Mouse (Mus musculus): ENCODE data around the gene Metap1d. TPM values are rescaled to one million over a fixed set of nuclear protein-coding genes. Genes with fewer than 3 reads are reported as not detected.

Gene Metap1d
- polyA plus RNA-seq, 1 experiment: 2.3 TPM

- no peak for TF ChIP-seq GATA1 (IDR thresholded peaks at IDR 0.05; ENCODE audit: low read length)
Measured at GRCm38 (mm10) chr2:71497175-71497574, 44.1 kb downstream of the Metap1d start.

DNA sequence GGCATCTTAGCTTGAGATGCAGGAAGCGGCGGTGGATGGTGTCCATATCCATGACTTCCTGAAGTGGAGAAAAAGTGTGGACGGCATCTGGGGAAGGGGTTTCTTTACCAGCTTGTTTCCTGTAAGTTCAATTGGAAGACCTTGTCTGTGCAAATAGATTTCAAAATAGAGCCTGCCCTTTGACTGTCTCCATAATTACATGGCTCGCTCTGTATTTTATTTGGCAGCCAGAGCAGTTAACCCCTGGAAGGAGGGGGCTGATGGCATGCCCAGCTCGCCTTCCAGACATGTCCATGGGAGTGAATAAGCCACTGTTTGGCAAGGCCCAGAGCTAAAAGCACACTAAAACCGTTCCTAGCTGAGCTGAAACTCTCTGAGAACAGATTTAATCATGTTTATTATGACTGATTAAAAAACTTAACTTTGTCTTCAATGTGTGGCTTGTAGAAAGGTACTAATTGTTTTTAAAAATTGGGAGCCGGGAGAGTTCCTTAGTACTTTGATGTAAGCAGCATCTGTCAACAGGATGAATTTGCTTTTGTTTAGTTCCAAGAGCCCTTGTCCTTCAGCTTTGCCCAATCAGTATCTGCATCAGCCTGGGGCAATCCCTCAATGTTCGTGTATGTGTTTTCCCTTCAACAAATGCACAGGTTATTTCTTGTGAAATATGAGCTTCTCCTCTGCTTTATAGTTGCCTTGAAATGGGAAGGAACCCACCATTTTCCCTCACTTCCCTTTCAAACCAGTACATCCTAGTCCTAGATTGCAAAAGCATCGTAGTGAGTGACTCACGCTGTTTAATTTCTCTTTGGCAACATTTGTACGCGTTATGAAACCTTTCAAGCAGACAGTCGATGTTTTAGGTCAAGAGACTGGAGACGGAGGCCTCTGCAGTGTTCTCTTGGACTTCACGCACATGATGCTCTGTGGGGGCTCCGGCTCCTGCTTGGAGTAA, 46.5 kb downstream of the Metap1d start:
- TF ChIP-seq GATA1 (IDR thresholded peaks at IDR 0.05; ENCODE audit: low read length): no peak

DNA sequence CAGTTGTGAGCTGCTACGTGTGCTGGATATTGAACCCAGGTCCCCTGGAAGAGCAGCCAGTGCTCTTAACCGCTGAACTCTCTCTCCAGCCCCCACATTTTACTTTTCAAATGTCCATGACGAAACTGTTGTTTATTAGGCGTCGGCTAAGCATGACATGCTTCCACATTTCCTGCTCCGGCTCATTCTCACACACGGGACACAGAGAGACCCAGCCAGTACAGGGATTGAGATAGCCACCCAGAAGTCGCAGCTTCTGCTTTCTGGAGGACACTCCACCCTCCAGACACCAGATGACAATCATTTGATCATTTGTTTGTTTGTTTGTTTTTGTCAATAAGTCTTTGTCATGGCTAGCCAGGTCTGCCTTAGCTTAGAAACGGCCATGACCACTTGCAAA, 51.8 kb downstream of the Metap1d start:
- TF ChIP-seq GATA1 (IDR thresholded peaks at IDR 0.05; ENCODE audit: low read length): no peak

GRCm38 (mm10) chr2:71511209-71511608, 58.1 kb downstream of the Metap1d start:
- TF ChIP-seq GATA1 (IDR thresholded peaks at IDR 0.05; ENCODE audit: low read length): no peak

DNA sequence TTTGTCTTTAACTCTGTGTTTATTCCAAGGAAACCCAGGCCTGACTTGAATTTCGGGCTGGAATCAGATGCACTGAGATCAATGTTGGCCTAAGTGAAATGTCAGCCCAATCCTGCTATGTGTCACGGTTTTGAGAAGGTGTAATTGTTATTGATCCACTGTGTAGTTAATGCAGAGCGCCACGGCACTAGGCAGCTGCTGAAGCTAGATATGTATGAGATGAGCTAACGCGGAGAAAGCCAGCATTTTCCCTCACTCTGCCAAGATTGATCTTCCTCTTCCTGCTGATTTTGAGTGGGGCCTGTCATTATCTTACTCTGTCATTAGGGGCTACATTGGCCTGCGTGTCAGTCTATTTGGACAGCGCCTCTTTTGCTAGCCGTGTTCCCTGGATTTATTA, 59.2 kb downstream of the Metap1d start:
- no peak for TF ChIP-seq GATA1 (IDR thresholded peaks at IDR 0.05; ENCODE audit: low read length)

DNA sequence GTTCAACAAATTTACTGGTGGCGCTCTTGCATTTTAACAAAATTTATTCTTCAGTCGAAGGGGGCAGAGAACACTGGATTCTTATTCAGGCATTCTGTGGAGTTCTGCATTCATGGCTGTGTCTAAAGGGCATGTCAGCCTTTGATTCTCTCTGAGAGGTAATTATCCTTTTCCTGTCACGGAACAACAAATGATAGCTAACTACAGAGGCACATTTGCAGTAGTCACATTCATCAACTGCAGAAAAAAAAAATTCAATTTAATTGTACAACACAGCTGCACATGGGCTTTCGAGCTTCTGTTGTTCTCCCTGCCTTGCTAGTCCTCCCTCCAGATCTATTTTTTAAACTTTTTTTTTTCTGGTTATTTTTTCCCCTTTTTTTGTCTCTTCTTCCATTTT, 63.9 kb downstream of the Metap1d start:
- TF ChIP-seq GATA1 (IDR thresholded peaks at IDR 0.05; ENCODE audit: low read length): no peak

DNA sequence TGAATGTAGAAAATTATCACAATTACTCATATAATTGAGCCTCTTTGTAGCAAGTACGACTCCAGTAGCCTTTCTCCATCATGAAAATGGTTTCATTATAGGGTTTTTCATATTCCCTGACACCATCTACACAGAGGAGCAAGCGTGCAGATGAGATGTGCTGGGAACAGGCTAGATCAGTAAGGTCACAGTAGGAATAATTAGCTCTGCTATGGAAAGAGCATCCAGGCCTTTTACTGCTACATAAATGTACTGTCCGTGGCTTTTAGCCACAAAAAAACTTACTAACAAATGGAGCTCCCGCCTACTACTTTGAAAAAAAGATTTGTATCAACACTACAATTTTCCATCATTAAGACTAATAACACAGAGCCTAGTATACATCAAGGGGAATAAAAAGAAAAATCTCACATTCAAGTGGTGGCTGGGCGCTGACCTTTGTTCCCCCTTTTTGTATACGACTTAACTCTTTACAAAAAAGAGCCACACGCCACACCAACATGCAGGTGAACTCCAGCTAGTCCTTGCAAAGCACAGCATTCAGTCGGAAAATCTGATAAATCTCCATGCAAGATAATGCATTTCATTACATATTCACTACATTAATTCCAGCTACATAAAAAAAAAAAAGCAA, 64.5 kb downstream of the Metap1d start:
- TF ChIP-seq GATA1 (IDR thresholded peaks at IDR 0.05; ENCODE audit: low read length): no peak

DNA sequence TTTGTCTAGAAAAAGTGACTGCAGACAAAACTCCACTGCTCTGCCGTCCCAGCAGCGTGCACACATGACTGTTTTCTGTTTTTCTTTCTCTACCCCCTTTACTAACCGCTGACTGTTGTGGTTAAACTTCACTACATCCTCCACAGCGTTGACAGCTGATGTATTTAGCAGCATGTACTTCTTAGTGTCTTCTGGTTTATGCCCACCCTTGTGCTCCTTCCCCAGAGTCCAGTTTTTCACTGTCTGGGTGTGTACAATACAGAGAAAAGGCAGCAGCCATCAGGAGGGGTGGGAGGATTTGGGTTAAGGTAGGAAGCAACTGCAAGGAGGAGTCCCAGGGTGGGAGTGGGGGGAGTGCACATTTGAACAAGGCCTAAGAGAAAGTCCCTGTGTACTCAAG, 69.8 kb downstream of the Metap1d start:
- no peak for TF ChIP-seq GATA1 (IDR thresholded peaks at IDR 0.05; ENCODE audit: low read length)

GRCm38 (mm10) chr2:71523431-71523830, 70.4 kb downstream of the Metap1d start:
- TF ChIP-seq GATA1 (IDR thresholded peaks at IDR 0.05; ENCODE audit: low read length): no peak

DNA sequence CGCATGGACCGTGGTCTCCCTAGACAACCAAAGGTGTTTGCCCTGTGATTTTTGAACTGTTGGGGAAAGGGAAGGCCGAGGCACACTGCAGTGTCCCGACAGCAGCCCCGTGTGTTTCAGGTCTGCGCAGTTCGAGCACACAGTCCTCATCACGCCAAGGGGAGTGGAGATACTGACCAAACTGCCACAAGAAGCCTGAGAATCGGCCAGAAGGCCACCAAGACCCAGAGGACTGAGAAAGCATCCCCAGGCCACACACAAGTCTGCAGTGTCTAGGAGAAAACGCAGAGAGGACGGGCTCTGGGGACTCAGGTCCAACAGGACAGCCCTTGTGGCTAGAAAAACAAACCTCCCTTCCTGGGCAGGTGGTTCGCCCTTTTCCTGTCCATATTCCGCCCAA, 71.7 kb downstream of the Metap1d start:
- no peak for TF ChIP-seq GATA1 (IDR thresholded peaks at IDR 0.05; ENCODE audit: low read length)

GRCm38 (mm10) chr2:71526595-71527322, 73.7 kb downstream of the Metap1d start:
- no peak for TF ChIP-seq GATA1 (IDR thresholded peaks at IDR 0.05; ENCODE audit: low read length)

GRCm38 (mm10) chr2:71527323-71528013, 74.4 kb downstream of the Metap1d start:
- no peak for TF ChIP-seq GATA1 (IDR thresholded peaks at IDR 0.05; ENCODE audit: low read length)

DNA sequence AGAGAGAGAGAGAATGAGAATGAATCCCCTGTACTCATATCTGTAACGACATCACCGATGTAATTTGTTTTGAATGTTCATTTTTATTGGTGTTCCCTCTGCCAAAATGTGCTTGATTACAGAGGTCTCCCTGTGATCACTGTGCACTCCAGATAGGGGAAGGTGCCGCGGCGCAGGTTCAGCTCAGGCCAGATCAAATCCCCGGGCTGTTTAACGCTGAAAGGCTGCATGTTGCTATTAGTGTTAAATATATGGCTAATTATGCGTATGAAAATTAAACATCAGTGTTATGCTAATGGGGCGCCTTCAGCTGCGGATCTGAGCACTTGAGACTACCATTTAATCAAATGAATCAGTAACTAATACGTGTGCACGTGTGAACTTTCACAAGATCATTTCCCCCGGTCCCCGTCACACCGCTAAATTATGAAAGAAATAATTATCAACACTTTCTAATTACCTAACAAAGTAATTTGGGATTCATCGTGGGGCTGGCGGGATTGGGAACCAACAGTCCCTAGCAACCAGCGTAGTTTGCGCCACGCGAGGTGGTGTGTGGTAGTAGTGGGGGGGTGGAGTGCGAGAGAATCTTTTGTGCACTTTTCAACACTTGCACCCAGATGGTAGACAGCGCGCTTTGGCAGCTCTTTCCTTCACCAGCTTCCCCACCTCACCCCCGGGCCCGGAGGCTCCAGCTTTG, 75.1 kb downstream of the Metap1d start, which contains the start of gene Dlx1:
Gene Dlx1 (plus strand): TSS at position 100 of the 700 bp plus-strand sequence.
- no peak for TF ChIP-seq GATA1 (IDR thresholded peaks at IDR 0.05; ENCODE audit: low read length)

GRCm38 (mm10) chr2:71528714-71529510, 75.8 kb downstream of the Metap1d start:
- no peak for TF ChIP-seq GATA1 (IDR thresholded peaks at IDR 0.05; ENCODE audit: low read length)
